Mouse (Mus musculus): ENCODE measurements around the gene Arhgef25.

Arhgef25 gene

GRCm38 (mm10) chr10:127189651-127190381 lies at the start of gene Arhgef25:
Gene Arhgef25 (minus strand): TSS chr10:127190083.
- DNase-seq (ENCODE audit: low read depth) = no peak

- no peak for DNase-seq (ENCODE audit: low read depth)
These were observed 48.5 kb upstream of the Arhgef25 start for GRCm38 (mm10) chr10:127238241-127238824.

- no peak for DNase-seq (ENCODE audit: low read depth)
These were observed 46.7 kb upstream of the Arhgef25 start for GRCm38 (mm10) chr10:127236541-127236940.

- DNase-seq (ENCODE audit: low read depth) = no peak
These were observed 43.3 kb upstream of the Arhgef25 start for GRCm38 (mm10) chr10:127233141-127233540.

GRCm38 (mm10) chr10:127231741-127232140 lies 41.9 kb upstream of the Arhgef25 start:
- no peak for DNase-seq (ENCODE audit: low read depth)

GRCm38 (mm10) chr10:127230693-127231092 lies 40.8 kb upstream of the Arhgef25 start:
- DNase-seq (ENCODE audit: low read depth) = no peak

GRCm38 (mm10) chr10:127228897-127229296 lies 39.0 kb upstream of the Arhgef25 start:
- DNase-seq (ENCODE audit: low read depth) = peak; percentile 67

- no peak for DNase-seq (ENCODE audit: low read depth)
These were observed 37.3 kb upstream of the Arhgef25 start for GRCm38 (mm10) chr10:127227163-127227562.

GRCm38 (mm10) chr10:127226318-127226895 lies 36.5 kb upstream of the Arhgef25 start:
- DNase-seq (ENCODE audit: low read depth) = no peak

- DNase-seq (ENCODE audit: low read depth) = no peak
These were observed 35.8 kb upstream of the Arhgef25 start for GRCm38 (mm10) chr10:127225732-127226131.

- DNase-seq (ENCODE audit: low read depth) = no peak
These were observed 35.3 kb upstream of the Arhgef25 start for GRCm38 (mm10) chr10:127225213-127225612.

GRCm38 (mm10) chr10:127218339-127218738 lies 28.5 kb upstream of the Arhgef25 start:
- no peak for DNase-seq (ENCODE audit: low read depth)

GRCm38 (mm10) chr10:127217177-127217576 lies 27.3 kb upstream of the Arhgef25 start:
- no peak for DNase-seq (ENCODE audit: low read depth)

- no peak for DNase-seq (ENCODE audit: low read depth)
These were observed 26.6 kb upstream of the Arhgef25 start for GRCm38 (mm10) chr10:127216456-127216855.

- DNase-seq (ENCODE audit: low read depth) = no peak
These were observed 24.5 kb upstream of the Arhgef25 start for GRCm38 (mm10) chr10:127214422-127214803.

- DNase-seq (ENCODE audit: low read depth) = no peak
These were observed 24.0 kb upstream of the Arhgef25 start for GRCm38 (mm10) chr10:127213704-127214421.

GRCm38 (mm10) chr10:127213272-127213671 lies 23.4 kb upstream of the Arhgef25 start:
- DNase-seq (ENCODE audit: low read depth) = no peak

GRCm38 (mm10) chr10:127211414-127211854 lies 21.6 kb upstream of the Arhgef25 start, which contains the start of gene Pip4k2c:
Gene Pip4k2c (minus strand): TSS chr10:127211585.
- DNase-seq (ENCODE audit: low read depth) = peak; percentile 71

GRCm38 (mm10) chr10:127210961-127211405 lies 21.1 kb upstream of the Arhgef25 start:
- no peak for DNase-seq (ENCODE audit: low read depth)

GRCm38 (mm10) chr10:127209928-127210570 lies 20.2 kb upstream of the Arhgef25 start:
- no peak for DNase-seq (ENCODE audit: low read depth)

- no peak for DNase-seq (ENCODE audit: low read depth)
These were observed 19.0 kb upstream of the Arhgef25 start for GRCm38 (mm10) chr10:127208921-127209320.

- DNase-seq (ENCODE audit: low read depth) = no peak
These were observed 15.5 kb upstream of the Arhgef25 start for GRCm38 (mm10) chr10:127205373-127205772.
